Mouse (Mus musculus) thymus, adult 18-20 months (tissue): Measurements from ENCODE around the gene B3gat3.

Experiments
- DNase-seq, 2 experiments: peaks; one replicate each; pipeline ENCODE4 v3.0.0; 2022; ENCODE audit warnings: mixed read lengths in 2 of 2

The B3gat3 gene

DNA sequence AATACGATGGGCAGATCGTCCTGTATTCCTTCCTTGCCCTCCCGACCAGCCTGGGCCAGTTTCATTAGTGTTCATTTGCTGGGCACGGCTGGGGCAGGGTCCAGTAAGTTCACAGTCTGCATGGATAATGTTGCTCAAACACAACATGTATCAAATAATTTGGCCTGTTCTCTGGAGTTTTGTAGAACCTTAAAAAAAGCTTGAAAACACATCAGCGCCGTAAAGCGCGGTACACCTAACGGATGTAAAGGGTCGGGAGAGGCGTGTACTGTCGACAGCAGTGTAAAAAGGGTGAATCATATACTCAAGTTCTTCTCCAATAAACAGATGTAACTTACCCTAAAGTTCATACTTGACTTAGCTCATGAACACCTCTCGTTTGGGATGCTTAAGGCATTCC, 21.6 kb upstream of the B3gat3 start:
- DNase-seq: no peak

DNA sequence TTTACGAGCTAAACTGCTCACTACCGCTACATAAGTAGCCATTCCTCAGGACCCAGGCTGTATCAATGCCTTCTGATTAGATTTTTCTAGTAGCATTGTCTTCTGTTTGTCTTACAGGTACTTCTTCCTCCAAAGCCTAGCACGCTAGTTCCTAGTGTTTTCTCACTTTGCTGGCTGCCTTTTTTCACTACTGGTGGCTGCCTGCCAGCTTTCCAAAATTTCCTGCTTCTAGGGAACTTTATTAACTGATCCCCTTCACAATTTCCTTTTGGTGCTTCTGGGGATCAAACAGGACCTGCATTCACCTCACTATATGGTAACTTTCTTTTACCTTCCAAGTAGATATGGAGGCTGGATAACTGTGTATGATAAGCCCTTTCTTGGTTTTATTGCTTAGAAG, 21.1 kb upstream of the B3gat3 start:
- no peak for DNase-seq

DNA sequence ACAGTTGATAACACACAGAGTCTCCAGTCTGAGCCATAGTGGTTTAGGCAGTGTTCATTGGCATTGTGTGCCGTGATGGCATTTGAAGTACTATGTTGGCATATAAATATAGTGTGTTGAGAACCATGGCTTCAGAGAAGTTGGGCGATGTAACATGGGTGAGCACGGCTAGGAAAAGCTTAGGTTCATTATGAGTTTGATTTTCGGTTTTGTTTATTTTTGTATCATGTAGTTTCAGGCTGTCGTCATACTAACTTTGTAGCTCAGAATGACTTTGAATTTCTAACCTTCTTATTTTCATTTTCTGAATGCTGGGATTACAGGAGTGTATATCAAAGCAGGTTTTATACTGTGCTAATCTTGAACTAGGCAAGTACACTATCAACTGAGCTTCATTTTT, 16.8 kb upstream of the B3gat3 start:
- no peak for DNase-seq

DNA sequence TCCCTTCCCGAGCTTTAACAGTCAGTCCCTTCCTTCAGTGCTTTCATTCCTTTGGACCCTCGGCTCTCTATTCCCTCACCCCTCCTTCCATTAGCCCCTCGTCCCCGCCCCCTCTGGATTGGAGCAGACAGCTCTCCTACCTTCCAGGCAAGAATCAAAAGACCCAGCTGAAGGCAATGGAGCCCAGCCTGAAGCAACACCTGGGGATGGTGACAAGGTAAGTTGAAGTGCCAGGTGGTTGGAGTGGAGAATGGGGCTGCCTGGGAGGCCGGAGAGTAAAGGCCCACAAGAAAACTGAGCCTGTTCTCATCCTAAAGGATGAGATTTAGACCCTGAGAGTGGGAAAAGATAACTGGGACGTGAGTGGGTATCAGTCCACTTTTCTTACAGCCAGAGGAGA, 11.6 kb upstream of the B3gat3 start:
- no peak for DNase-seq

DNA sequence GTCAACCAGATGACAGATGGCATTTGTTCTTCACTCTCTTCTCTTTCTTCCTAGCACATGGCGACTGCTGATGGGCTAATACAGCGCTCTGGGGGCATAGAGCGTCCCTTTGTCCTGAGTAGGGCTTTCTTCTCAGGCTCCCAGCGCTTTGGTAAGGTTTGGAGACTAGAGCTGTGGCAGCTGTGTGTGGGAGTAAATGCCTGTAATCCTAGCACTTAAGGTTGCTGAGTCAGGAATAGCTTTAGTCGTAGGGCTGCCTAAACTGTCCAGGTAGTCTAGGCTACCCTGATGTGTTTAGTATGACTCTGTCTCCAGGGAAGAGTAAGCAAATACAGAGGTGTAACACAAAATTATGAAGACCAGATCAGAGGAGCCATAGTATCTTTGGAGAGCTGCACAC, 8.4 kb upstream of the B3gat3 start:
- no peak for DNase-seq

DNA sequence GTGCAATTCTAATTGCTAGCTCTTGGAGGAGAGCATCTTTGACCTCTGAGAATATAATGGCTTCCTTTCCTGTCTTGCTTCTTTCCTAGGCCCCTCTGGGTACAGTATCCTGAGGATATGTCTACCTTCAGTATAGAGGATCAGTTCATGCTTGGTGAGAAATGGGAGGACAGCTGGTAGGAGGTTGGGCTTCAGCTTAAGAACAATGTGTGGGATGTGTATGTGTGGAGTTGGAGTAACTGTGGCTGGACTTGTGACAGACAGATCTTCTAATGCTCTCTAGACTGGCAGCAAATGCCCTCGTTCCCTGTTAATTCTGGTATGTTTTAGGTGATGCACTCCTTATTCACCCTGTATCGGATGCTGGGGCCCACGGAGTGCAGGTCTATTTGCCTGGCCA, 6.0 kb upstream of the B3gat3 start:
- DNase-seq: no peak

DNA sequence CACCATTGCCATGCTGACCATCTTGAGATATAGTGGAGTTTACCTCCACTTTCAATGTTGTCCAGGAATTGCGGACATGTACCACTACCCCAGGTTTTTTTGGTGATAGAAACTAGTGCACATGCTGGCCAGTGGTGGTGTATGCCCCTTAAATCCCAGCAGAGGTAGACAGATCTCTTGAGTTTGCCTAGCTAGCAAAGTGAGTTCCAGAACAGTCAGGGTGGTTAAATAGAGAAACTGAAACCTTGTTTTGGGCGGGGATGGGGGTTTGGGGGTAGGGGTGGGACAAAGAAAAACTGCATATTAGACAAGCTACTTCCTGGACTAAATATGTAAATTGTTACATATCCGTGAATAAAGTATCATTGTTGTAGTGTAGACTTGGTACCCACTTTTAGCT, 1.2 kb upstream of the B3gat3 start:
- no peak for DNase-seq

DNA sequence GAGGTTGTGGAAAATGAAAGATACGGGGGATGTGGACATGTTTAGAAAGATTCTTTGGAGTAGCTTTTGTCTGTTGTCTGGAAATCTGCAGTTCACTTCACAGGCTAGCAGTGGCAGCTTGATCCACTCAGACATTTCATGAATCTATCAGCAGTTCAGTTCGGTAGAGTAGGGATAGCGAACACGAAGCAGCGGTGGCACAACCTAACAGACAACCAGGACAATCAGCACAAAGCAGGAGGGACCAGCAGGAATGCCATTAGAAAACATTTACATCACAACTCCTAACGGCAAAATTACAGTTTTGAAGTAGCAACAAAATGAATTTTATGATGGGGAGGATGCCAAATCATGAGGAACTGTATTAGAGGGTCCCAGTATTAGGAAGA, 496 bp upstream of the B3gat3 start:
- no peak for DNase-seq

DNA sequence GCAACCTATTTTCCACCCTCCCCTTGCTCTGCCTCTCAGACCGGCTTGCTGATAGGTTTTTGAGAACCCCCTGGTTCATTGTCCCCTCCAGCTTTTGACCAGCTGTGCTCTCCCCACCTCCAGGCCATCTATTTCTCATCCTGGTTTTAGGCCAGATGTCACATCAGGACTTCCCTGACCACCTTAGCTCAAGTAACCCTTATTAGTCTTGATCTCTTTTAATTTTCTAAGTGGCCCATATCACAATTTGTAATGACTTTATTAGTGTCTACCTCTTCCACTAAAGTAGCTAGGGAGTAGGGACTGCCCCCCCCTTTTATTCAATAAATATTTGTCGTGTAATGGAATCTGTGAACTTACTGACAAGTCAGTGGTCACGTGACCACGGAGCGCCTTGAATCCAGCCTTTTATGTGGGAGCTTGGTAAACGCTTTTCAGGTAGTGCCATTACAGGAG, 690 bp downstream of the B3gat3 start:
- no peak for DNase-seq

DNA sequence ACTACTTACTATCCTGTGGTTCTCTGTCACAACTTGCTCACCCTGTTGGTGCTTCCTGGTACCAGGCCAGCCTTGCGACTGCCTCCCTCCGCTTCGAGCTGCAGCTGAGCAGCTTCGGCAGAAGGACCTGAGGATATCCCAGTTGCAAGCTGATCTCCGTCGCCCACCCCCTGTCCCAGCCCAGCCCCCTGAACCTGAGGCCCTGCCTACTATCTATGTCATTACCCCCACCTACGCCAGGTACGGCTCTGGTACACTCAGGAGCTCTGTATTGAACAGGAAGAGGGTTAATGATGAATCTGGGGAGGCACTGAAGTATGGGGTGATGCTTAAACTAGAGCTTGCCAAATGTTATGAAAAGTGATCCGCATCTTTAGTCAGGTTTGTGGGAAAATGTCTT, 1.6 kb downstream of the B3gat3 start:
- DNase-seq: no peak

DNA sequence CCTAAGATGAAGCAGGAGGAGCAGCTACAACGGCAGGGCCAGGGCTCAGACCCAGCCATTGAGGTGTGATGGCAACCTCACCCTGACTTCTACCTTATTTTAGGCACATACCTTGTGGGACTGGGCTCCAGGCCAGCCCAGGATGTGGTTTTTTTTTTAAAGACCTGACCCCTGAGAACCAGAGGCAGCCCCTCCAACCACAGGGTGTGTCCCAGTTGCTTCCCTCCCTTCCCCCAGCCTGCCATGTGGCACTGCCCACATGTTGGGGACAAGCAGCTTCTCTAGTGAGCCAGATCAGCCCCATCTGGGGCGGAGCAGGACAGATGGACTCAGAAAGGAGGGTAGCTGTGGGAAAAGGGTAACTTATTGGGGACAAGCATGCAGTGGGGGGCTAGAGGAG, 6.6 kb downstream of the B3gat3 start:
- DNase-seq: no peak

DNA sequence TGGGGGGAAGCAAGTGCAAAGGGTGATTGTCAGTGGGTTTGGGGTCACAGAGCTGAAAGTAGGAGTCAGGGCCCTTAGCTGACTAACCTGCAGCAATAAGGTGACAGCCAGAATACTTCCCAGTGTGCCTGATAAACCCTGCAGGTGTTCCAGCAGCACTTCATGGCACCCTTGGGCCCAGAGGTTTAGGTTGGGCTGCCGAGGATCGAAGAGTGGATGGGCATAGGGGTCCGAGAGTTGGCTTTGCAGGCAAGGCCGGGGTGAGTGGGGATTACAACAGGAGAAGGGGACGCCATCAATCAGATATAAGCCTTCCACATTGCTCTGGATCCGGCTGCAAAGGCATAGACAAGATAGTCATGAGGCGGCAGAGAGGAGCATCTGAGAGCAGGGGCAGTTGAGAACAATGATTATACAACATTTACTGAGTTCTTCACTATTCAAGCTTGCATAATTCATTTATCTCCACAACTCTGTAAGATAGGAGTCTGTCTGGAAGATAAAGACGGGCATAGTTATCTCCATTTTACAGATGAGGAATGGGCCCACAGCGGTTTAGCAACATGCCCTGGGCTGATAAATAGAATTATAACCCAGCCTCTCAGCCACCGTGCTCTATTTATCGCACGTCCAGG, 7.8 kb downstream of the B3gat3 start:
- no peak for DNase-seq

DNA sequence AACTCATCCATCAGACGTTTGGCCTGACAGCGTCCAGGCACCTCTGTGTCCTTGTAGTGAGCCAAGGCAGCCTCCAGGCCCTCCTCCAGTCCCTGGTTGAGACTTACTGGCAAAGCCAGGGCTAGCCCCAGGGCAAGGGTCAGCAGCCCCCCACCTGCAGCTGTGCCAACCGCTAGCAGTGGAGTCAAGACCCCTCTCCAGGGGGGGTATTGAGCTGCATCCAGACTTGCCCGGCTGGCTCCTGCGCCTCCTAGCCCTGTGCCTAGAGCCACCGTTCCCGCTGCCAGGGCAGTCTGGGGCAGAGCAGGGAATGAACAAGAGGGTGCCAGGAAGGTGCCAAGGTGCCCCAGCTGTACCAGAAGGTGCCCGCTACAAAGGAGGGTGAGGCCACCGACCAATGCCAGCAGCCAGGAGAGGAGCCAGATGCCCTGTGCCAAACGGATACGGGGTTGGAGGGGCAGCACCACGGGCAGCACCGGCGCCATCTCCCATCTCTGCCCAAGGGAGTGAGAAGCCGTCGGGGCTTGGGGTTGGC, 8.6 kb downstream of the B3gat3 start:
- no peak for DNase-seq

DNA sequence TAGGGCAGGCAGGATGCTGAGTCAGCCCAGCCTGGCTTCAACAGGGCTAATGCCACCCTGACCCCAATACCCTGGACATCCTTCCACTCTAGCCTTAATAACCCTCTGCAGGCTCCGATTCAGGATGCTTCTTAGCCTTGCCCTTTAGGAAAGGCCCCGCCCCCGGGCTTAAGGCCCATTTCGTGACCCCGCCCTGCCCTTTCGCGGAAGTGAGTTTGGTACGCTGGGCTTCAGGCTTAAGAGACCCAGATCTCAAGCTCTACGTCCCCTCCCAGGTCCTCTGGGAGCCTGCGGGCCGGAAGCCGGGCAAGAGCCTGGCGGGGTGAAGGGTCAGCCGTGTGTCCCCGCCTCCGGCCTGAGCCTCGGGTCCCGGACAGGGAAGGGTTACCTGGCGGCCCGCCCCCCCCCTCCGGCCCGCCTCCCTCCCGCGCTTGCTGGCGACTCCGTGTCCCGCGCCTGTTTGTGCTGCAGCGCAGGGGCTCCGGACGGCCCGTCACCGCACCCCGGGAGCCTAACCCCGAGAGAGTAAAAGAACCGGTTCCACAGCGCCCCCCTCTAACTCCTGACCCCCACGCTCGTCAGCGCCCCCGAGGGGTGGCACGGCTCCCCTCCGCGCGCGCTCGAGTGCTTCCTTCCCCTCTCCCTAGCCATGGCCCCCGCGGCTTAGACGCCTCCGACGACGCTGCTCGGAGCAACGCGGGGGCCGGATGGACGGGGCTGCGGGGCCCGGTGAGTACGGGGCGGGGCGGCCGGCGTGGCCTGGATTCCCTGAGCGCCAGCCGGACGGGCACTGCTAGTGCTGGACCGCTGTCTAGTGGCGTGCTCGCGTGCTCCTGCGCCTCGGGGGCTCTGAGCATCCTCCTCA, 9.3 kb downstream of the B3gat3 start, which contains the start of the genes Rom1 and Eml3:
Gene Rom1, minus strand, starts transcription at position 133 of the 865 bp plus-strand sequence.
Gene Eml3, plus strand, starts transcription at position 329 of the 865 bp plus-strand sequence.
- peak; percentile 74 to 84 for DNase-seq

DNA sequence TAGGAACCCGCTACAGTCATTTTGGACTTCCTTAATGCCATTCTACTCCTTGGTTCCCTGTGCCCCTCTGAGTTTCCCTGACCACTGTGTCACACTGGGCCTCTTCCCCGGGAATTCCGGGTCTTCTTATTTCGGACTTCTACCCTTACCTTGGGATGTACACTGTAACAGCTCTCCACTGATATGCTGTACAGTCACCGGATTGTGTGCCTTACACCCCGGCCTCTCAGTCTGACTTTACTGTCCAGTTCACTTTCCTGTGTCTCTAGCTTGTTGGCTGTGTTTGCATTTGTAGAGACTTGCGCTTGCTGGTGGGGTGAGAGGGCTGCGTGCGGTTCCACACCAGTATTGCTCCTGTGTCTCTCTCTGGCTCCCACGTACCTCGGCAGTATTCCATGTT, 9.9 kb downstream of the B3gat3 start:
- DNase-seq: no peak

DNA sequence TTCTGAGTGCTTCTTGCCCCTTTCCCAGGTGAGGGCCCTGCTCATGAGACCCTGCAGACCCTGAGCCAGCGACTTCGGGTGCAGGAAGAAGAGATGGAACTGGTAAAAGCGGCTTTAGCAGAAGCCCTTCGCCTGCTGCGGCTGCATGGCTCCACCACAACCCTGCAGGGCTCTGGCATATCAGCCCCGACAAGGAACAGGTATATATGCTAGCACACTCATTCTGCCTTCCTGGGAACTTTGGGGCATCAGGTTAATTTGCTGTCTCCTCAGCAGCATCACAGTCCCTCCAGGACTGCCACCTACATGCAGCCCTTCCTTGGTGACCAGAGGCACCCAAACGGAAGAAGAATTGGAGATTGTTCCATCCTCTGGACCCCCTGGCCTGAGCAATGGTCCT, 10.6 kb downstream of the B3gat3 start:
- DNase-seq: no peak

DNA sequence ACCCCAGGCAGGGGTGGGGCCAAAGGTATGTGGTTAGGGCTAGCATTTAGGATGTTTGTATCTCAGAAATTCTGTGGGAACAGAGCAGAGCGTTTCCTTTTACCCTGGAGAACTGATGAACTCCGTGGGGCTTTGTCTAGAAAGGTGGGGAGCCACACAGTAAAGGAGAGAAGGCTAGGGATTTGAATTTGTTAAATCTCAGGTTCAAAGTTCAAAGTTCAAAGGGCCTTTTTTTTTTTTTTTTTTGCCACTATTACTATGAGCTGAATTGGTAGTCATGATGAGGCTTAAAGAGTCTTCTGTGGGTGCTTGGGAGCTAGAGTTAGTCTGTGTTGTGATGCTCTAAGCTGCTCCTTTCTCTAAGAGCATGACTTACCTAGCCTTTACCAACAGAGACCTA, 16.6 kb downstream of the B3gat3 start:
- no peak for DNase-seq

DNA sequence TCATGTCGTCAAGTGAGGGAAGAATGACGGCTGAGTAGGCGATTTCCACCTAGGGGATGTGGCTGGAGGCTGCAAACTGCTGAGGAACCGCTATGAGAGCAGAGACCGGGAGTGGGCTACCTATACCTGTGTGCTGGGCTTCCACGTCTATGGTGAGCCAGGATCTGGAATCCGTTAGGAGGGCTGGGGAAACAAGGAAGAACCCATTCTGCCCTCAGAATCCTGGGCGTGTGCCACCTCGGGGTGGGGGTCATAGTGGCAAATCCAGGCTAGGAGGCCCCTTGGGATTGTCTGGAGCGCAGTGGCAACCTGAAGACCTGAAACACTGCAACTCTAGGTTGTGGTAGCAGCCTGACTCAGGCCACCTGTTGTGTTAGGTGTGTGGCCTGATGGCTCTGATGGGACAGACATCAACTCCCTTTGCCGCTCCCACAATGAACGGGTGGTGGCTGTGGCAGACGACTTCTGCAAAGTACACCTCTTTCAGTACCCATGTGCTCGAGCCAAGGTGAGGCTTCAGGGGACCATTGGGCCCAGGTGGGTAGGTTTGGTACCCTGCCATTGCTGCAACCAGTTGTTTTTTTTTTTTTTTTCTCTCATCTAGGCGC, 20.5 kb downstream of the B3gat3 start:
- no peak for DNase-seq

DNA sequence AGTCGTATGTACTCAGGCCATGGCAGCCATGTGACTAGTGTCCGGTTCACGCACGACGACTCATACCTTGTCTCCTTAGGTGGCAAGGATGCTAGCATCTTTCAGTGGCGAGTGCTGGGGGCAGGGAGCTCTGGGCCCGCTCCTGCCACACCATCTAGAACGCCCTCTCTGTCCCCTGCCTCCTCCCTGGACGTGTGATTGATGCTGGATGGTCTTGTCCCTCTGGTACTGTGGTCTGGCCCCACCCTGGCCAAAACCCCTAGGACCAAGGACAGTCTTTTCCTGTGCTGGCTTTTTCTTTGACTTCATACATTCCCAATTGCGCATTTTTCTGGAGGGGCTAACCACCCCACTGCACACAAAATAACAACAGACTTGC, 21.0 kb downstream of the B3gat3 start:
- DNase-seq: peak in 1 of 2 experiments; percentile 53

DNA sequence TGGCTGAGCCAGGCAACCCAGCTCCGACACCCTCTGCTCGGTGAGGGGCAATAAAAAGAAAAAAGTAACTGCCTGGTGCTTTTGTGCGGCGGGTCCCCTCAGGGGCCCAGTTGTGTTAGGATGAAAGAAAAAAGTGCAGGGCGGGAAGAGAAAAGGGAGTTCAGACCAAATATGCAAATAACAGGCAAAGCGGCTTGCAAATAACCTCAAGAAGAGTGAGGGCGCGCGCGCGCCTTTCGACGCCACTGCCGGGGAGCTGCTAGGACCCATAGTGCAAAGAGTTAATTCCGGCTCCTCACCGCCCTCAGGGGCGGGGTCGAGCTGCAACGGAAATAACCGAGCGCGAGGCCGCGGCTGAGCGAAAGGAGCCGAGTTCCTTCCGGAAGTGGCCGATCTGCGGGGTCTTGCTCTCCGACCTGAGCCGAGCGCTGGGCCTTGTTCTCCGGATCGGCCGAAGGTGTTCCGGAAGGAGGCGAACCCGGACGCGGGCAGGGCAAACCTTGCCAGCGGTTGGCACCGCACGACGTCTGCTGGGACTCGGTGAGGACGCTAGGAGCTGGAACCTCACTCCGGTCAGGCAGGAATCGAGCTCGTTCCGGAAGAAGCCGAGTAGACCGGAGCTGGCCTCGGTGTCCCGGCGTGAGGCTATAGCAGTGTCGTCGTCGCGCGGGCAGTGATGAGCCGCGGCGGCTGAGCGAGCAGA, 21.5 kb downstream of the B3gat3 start, which contains the start of gene Mta2:
Gene Mta2, plus strand, starts transcription at position 361 of the 703 bp plus-strand sequence.
- peak; percentile 96 to 97 for DNase-seq

DNA sequence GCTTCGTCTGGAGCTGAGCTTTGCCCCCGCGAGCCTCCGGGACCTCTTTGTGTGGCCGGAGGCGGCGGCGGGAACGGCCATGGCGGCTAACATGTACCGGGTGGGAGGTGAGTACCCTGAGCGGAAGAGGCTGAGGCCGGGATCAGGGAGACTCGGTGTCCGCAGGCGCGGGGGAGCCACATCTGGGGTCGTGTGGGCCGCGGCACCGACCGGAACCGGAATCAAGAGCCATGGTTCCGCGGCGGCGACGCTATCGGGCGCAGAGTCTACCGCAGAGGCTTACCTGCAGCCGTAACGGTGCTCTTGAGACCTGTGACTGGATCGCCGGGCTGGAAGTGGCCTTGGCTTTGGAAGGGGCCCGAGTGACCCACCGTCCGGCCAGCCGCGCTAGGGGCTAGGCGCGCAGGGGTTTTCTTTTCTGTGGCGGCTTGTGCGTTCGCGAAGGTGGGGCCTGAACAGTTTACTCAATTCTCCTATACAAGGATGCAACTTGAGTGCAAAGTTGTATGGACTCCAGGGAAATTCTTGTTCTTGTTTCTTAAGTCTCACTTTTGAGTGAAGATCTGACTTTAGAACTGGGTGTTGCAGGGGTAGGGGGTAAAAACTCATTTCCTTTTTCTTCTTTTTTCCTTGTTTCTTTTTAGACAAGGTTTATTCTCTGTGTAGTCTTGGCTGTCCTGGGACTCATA, 22.2 kb downstream of the B3gat3 start:
- DNase-seq: no peak

DNA sequence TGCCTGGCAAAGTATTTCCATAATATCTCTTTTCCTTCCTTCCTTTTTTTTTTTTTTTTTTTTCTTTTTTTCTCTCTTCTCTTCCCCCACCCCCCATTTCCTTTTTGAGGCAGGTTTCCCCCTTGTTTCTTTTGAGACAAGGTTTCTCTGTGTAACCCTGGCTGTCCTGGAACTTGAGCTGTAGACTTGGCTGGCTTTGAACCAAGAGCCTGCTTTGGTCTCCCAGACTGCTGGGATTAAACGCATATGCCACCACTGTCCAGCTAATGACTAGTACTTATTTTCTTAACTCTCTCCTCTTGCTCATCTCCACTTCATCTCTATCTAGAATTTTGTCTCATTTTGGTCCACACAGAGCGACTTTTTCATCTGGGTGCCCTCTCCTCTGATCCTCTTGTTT, 22.9 kb downstream of the B3gat3 start:
- no peak for DNase-seq
